Mouse (Mus musculus) gonadal fat pad, adult 2 months (tissue): Measurements from ENCODE around the gene Adarb2. TPM values are rescaled to one million over a fixed set of nuclear protein-coding genes. Genes with fewer than 3 reads are reported as not detected.

Source experiments
- DNase-seq: peaks from one replicate; pipeline ENCODE4 v3.0.0-alpha.2; 2012; ENCODE audit warnings: low read depth
- polyA plus RNA-seq: library from polyadenylated mRNA; depleted of rRNA; stranded (reverse); fragments of >200 nt; gene quantifications from 2 replicates; pipeline ENCODE4 v1.2.3, GENCODE M21; 2012

The Adarb2 gene
- polyA plus RNA-seq, 1 experiment = 0.03 TPM

GRCm38 (mm10) chr13:8487756-8488434 lies 285.2 kb downstream of the Adarb2 start:
- DNase-seq = no peak

GRCm38 (mm10) chr13:8493363-8493762 lies 290.7 kb downstream of the Adarb2 start:
- no peak for DNase-seq

DNA sequence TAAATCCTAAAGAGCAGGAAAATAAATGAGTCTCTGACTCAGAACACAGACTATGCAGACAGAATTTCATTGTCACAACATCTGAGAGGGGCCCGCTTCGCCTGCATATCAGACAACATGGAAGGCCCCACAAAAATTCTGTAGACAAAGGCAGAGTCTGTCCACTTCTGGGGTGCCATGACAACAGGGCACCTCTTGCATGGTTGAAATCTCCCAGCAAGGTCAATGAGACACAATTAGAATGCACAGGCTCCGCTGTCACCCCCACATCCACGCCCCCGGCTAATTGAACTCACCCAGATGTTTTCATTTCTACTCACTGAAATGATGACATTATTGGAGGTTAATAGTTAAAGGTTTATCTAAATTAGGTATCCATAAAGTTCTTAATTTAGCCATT lies 296.9 kb downstream of the Adarb2 start:
- DNase-seq = no peak

DNA sequence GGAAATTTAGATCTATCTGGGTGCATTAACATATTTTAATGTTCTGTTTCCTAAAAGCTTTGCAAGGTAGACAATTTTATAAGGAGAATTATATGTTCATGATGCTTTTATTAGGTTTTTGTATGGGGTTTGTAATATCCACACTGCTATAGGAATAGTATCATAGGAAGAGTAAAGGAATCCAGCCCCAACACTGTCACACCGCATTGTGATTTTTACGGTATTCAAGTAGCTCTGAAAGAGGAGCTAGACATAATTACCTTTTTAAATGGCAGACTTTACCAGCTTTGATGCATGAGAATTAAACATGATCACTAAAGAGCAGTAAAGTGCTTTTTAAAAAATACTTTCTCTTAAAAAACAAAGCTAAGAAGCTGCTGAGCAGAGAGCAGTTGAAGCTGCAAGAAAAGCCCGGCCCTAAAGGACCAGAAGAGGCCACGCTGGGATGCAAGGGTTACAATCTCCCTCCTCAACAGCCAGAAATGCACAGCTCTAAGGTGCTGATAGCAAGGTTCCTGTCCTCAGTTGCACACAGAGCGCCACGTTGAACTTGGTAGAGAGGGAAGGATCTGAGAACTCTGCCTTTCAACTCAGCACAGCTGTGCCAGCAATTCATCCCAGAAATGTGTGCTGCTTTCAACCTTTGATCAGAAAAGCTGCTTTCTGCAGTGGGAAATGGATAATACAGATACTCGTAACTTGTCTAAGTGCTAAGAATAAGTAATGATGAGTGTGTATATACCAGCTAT lies 308.6 kb downstream of the Adarb2 start:
- no peak for DNase-seq

DNA sequence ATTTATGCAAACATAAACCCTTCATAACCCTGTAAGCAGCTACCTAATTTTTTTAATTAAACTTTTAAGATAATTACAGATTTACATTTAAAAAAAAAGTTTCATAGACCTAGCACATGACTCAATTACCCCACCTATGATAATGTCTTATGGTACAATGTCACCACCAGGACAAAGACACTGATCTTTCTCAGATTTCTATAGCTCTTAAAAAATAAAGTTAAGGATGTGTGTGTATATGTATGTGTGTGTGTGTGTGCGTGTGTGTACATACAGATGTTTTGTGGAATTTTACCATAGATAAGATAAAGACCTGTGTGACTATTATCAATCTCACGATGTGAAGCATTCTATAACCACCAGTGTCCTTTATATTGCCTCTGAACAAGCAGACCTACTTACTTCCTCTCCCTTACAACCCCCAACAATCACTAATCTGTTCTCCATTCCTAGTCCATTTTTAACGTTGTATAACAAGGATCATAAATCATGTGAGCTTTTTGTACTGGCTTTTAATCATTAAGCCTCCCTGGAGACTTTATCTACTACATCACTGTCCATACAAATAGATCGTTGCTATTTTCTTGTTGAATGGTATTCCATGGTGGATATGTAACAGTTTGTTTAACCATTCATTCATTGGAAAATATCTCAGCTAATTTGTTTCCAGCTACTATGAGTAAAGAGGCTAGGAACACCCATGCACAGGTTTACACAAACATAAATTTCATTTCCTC lies 313.5 kb downstream of the Adarb2 start:
- DNase-seq = no peak

- no peak for DNase-seq
These were observed 316.5 kb downstream of the Adarb2 start for GRCm38 (mm10) chr13:8519204-8519603.

DNA sequence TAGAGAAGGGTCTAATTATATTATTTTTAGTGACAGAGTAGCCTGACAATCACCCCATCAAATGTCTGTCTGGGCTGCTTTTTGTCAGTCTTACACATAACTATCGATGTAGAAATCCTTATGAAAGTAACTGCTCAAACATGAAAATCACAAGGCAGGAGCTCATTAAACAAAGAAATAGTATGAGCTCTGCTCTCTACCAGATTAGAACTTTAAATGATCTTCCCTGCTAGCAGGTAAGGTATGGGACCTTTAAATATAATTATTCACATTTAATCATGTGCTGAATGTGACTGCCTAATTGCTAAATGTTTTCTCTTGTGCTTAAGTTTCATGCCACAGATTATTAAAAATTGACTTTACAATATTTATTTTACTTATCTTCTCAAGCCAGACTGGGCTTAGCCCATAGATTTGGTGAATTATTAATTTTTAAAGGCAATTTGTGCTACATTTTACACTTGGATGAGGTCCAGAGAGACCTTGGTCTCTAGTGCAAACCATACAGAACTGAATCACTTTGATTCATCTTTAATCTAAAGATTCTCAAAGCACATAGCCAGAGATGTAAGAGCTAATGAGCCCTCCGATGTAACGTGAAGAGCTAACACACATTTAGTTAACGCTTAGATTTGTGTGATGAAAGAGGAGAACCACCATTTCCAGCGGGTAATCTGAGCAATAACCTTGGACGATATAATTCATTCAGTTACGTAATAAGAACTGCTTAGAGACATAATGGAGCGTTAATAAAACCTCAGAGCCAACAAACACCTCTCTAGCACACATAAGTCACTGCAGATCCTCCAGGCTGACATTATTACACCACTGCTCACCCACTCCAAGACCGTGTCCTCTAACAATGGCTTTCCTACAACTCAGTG lies 323.3 kb downstream of the Adarb2 start:
- peak; percentile 63 for DNase-seq

- no peak for DNase-seq
These were observed 331.8 kb downstream of the Adarb2 start for GRCm38 (mm10) chr13:8534265-8535113.

DNA sequence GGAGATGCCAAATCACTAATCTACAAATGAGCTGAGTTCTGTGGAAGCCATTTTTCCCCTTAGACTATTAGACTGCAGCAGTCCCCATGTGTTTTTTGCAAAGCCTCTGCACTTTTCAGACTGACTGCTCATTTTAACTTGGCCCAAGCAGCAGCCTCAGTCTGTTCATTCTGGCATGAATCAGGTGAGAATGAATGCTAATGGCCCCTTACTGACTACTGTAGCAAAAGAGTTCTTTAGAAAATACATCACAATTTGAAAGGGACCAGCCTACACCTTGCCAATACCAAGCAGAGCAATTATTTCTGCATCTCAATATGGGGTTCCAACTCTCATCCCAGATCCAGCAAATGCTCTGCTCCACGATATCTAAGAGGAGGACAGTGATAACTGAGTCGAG lies 335.8 kb downstream of the Adarb2 start:
- DNase-seq = no peak

- peak; percentile 26 for DNase-seq
These were observed 336.2 kb downstream of the Adarb2 start for GRCm38 (mm10) chr13:8538896-8539295.

DNA sequence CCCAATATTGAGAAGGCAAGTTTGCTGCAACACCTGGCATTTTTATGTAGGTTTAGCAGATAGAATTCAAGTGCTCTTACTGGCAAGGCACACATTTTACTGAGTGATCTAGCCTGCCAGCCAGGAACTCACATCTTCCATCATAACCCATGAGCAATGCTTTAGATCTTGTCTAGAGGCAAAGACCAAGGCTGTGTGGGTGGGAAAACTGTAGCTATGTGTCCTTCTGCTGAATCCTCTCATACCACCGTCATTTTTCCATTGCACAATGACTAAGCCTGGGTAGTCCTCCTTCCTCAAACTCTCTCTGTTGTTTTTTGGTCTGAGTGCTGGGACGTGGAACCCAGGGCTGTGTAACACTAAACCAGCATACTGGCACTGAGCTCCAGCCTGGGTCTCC lies 340.0 kb downstream of the Adarb2 start:
- DNase-seq = peak; percentile 22

DNA sequence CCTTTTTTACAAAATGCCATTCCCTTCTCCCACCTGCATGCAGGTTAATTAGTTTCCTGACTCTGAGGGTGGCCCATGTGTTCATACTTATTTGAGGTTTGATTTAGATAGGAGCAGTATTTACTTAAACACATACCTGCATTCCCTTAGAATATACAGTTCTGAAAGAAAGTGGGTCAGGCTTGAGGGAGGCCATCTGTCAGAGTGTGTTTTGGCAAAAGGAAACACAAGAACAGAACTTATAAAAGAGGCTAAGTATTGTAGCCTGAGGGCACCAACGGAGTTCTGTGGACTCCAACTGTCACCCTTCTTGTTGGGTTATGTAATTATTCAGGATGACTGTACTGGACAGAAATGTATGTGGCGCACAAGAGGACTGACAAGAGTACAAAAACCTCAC lies 349.6 kb downstream of the Adarb2 start:
- DNase-seq = no peak

DNA sequence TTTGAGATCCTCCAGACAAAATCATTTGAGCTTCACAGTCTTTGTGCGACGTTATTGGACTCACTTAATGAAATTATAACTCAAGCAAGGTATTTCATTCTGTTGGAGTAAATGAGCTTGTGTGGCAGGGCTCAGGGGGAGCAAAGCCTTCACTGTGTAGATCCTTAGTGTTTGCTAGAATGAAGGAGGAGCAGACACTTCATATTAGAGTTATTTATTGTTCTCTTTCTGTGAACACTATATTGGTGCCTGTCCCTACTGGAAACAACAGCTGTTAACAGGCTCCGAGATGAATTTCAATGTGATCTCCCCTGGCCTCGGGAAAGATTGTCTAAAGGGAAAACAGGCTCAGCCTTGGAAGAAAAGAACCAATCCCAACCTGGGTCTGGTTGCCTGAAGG lies 355.1 kb downstream of the Adarb2 start:
- DNase-seq = no peak

GRCm38 (mm10) chr13:8560485-8560884 lies 357.8 kb downstream of the Adarb2 start:
- DNase-seq = no peak

DNA sequence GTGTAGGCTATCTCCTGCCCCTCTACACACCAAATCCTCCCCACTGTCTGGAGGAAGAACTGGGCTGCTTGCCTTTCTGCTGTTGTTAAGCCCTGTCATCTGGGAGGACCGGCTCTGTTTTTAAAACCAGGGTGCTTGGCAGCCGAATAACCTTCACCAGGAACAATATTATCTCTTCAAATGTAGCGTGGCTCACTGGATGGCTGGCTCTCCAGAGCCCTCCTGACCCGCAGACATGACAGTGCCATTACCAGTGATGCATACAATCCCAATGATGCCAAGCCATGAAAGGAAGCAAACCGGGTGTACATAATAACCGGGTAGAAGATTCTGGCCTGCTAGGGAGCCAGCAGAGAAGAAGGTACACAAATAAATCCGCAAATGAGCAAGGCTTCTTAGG lies 360.5 kb downstream of the Adarb2 start:
- DNase-seq = no peak

- DNase-seq = no peak
These were observed 364.7 kb downstream of the Adarb2 start for GRCm38 (mm10) chr13:8567111-8568026.

GRCm38 (mm10) chr13:8570269-8570668 lies 367.6 kb downstream of the Adarb2 start:
- no peak for DNase-seq

- no peak for DNase-seq
These were observed 371.2 kb downstream of the Adarb2 start for GRCm38 (mm10) chr13:8573908-8574307.

DNA sequence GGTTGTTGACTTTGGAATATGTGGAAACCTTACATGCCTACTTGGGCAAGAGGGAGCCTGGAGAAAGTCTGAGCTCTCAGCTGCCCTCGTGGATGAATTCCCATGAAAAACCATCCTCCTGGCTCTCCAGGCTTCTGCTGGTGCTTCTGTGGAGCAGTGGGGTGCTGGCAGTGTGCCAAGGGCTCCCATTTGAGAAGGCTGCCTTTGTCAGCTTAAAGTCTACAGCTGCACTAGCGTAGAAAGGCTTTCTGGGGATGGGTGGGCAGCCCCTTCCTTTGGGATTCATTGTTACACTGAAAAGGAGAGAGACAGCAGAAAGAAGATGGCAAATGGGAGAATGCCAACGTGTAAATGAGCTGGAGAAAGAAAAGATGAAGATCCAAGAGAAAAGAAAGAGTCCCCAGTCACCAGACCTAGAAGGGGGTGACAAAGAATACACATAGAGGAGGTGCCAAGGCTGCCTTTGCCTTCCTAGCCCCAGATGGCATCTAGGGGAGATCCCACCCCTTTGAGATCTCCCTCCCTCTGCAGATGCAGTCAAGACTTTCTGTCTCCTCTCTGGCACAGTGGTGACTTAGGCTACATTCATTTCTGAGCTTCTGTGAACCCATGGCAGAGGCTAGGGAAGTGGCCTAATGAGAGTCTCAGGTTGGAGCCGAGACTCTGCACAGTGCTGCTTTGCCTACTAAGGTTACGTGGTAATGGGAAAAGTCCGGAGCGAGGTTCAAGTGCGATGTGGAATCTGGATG lies 381.8 kb downstream of the Adarb2 start:
- DNase-seq = no peak
